Mouse (Mus musculus) myocyte (in vitro differentiated cells): ENCODE results near the gene Asb2.

ENCODE experiments used
- CEBPB ChIP-seq: IDR thresholded peaks from 2 replicates; pipeline ENCODE4 v1.6.1; 2011; ENCODE audit warnings: mild to moderate bottlenecking, moderate library complexity; ENCODE audit not compliant: poor library complexity, insufficient read depth, severe bottlenecking
- E2F4 ChIP-seq: IDR thresholded peaks from one replicate; pipeline ENCODE4 v1.6.1; 2011; ENCODE audit warnings: mild to moderate bottlenecking, control low read depth, moderate library complexity; ENCODE audit not compliant: insufficient read depth
- MAX ChIP-seq: IDR thresholded peaks from one replicate; pipeline ENCODE4 v1.6.1; 2011; ENCODE audit warnings: low read depth, mild to moderate bottlenecking, control low read depth
- MYOD1 ChIP-seq, 3 experiments: IDR thresholded peaks; one replicate each; pipeline ENCODE4 v1.6.1; 2011; ENCODE audit warnings: control low read depth in 2 of 3, low read depth in 2 of 3, mild to moderate bottlenecking in 2 of 3, moderate library complexity in 1 of 3; ENCODE audit not compliant: insufficient read length in 2 of 3, control insufficient read depth in 1 of 3
- MYOG ChIP-seq, 3 experiments: IDR thresholded peaks; one replicate each; pipeline ENCODE4 v1.6.1; 2011; ENCODE audit warnings: control low read depth in 2 of 3, low read depth in 2 of 3, mild to moderate bottlenecking in 2 of 3; ENCODE audit not compliant: insufficient read length in 2 of 3, control insufficient read depth in 1 of 3, insufficient read depth in 1 of 3
- POLR2A ChIP-seq: IDR thresholded peaks from one replicate; pipeline ENCODE4 v1.6.1; 2011; ENCODE audit warnings: low read depth, mild to moderate bottlenecking, control low read depth, moderate library complexity; ENCODE audit not compliant: insufficient read length
- POLR2AphosphoS2 ChIP-seq: IDR thresholded peaks from one replicate; pipeline ENCODE4 v1.6.1; 2011; ENCODE audit warnings: low read depth, control low read depth; ENCODE audit not compliant: insufficient read length
- REST ChIP-seq: IDR thresholded peaks from one replicate; pipeline ENCODE4 v1.6.1; 2011; ENCODE audit warnings: mild to moderate bottlenecking, control low read depth, moderate library complexity; ENCODE audit not compliant: insufficient read depth, insufficient read length
- TCF12 ChIP-seq: IDR thresholded peaks from one replicate; pipeline ENCODE4 v1.6.1; 2011; ENCODE audit warnings: mild to moderate bottlenecking, control low read depth; ENCODE audit not compliant: poor library complexity, insufficient read depth, severe bottlenecking
- USF1 ChIP-seq: IDR thresholded peaks from one replicate; pipeline ENCODE4 v1.6.1; 2011; ENCODE audit warnings: low read depth, mild to moderate bottlenecking, control low read depth, moderate library complexity

DNA sequence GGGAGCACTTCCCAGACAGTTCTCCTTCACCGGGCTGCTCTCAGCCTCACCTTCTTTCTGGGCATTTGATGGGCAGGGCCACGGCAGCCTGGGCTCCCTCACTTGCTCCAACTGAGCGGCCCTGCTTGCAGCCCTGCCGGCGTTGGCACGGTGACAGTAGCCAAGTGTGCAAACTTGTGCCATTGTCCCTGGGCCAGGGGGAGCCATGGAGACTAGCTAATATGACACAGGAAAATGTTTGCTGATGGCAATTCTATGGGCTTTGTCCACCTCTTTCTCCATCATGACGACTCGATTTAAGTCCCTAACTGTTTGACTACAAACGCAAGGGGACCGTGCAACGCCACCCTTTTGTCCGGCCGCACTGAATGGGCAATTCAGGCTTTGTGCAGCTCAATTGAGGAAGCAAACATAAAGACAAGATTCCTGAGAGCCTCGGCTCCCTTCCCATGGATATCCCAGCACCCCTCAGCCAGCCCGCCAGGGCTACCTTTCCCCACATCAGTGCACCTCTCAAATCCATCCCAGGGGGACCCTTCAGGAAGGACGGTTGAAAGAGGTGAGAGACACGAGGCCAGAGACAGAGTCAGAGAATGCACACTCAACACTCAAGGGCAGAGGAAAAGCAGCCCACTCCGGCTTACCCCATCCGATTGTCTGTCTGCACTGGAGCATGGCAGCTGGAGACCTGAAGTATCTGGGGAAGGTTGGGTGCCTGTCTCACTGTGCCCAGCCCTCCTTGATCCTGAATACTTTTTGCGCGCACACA, 41.7 kb downstream of the Asb2 start:
- TF ChIP-seq MAX (no peak), USF1 (no peak), CEBPB (no peak), TCF12 (no peak), E2F4 (no peak), MYOD1 (IDR thresholded peaks at IDR 0.05; ENCODE audit: control insufficient read depth in 1 of 3, insufficient read length in 2 of 3, low read depth in 2 of 3) (no peak), MYOG (IDR thresholded peaks at IDR 0.05; ENCODE audit: control insufficient read depth in 1 of 3, insufficient read depth in 1 of 3, insufficient read length in 2 of 3, low read depth in 2 of 3) (no peak), POLR2AphosphoS2 (no peak), REST (no peak), POLR2A (no peak)
